Mouse (Mus musculus): ENCODE results near the gene AI597479.

GRCm38 (mm10) chr1:43082946-43083345 lies 15.6 kb upstream of the AI597479 start:
- TF ChIP-seq CTCF (IDR thresholded peaks at IDR 0.05; ENCODE audit: low read depth, low read length) (no peak), POLR2A (IDR thresholded peaks at IDR 0.05; ENCODE audit: extremely low read depth, insufficient read depth, low read length) (no peak)
